Mouse (Mus musculus) CH12F3 (cell line): ENCODE results near the gene Olfr1293-ps.

Experiments
- in situ Hi-C: fragments of 300-500 bp; cut with MboI; formaldehyde crosslinking; loops from 2 replicates; pipeline ENCODE4 v1.14.3; 2020; ENCODE audit warnings: low sequenced_read_pairs

Gene Olfr1293-ps

GRCm38 (mm10) chr2:111524903-111525302 is at the start of gene Olfr1293-ps:
Olfr1293-ps (plus strand) TSS chr2:111525203.
- in situ Hi-C loops: no loop called here

GRCm38 (mm10) chr2:111480519-111480918 is 44.5 kb upstream of the Olfr1293-ps start, which contains the start of gene Olfr1289:
Olfr1289 (plus strand) TSS chr2:111480819.
- in situ Hi-C loops: no loop called here

GRCm38 (mm10) chr2:111493729-111494128 is 31.3 kb upstream of the Olfr1293-ps start, which contains the start of gene Olfr1290:
Olfr1290 (minus strand) TSS chr2:111493829.
- in situ Hi-C loops: no loop called here

- in situ Hi-C loops: no loop called here
Measured at GRCm38 (mm10) chr2:111496880-111497279, 28.1 kb upstream of the Olfr1293-ps start, which contains the start of gene Olfr1291-ps1. Olfr1291-ps1 (plus strand) TSS chr2:111497180.

DNA sequence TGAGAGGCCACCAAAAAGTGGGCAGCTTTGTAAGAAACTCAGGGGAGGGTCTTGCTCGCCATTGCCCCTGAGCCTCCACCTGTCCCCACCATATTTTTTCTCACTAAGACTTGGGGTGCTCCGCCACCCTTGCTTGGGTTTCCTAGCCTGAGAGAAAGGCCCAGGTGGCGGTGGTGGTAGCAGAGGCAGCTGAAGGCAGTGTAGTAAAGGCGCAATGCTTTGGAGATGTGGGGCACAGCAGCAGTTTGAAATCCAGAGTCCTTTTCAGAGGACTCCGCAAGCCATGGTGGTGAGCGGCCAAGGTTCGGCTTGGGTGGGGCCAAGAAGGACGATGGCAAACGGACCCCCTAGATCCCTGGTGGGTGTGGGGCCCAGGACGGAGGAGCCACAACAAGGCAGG is 7.6 kb upstream of the Olfr1293-ps start:
- in situ Hi-C loops: no loop called here

GRCm38 (mm10) chr2:111540191-111540590 is 15.2 kb downstream of the Olfr1293-ps start, which contains the start of gene Olfr1294:
Olfr1294 (minus strand) TSS chr2:111540291.
- in situ Hi-C loops: no loop called here

- in situ Hi-C loops: no loop called here
Measured at GRCm38 (mm10) chr2:111569581-111569980, 44.6 kb downstream of the Olfr1293-ps start, which contains the start of gene Olfr1295. Olfr1295 (minus strand) TSS chr2:111569681.
